Mouse (Mus musculus) heart, postnatal 0 days (tissue): ENCODE results near the gene Zfyve19. TPM values are rescaled to one million over a fixed set of nuclear protein-coding genes. Genes with fewer than 3 reads are reported as not detected.

ENCODE experiments used
- ATAC-seq: fragments of 200-750 bp; cut with Nextera tagmentation; 2 replicates; pipeline ENCODE4 v1.8.0; 2017; ENCODE audit warnings: low read depth, moderate number of reproducible peaks, moderate library complexity; ENCODE audit not compliant: insufficient read depth
- DNase-seq: peaks from one replicate; pipeline ENCODE4 v3.0.0-alpha.2; 2016; ENCODE audit warnings: low spot score
- H3K27ac ChIP-seq: fragments of 300-500 bp; sonication (generic); 2 replicates; pipeline ENCODE4 v1.5.1; 2014; ENCODE audit warnings: low read depth, mild to moderate bottlenecking
- H3K27me3 ChIP-seq: fragments of 300-500 bp; sonication (generic); 2 replicates; pipeline ENCODE4 v1.6.1; 2014; ENCODE audit warnings: low read length, mixed read lengths; ENCODE audit not compliant: control insufficient read depth, insufficient read depth
- H3K36me3 ChIP-seq: fragments of 300-500 bp; sonication (generic); replicated peaks from 2 replicates; pipeline ENCODE4 v1.6.1; 2014; ENCODE audit warnings: low read length, mixed read lengths; ENCODE audit not compliant: control insufficient read depth, insufficient read depth
- H3K4me1 ChIP-seq: fragments of 300-500 bp; sonication (generic); 2 replicates; pipeline ENCODE4 v1.6.1; 2014; ENCODE audit warnings: antibody characterized with exemption; ENCODE audit not compliant: control insufficient read depth, insufficient read depth
- H3K4me2 ChIP-seq: fragments of 300-500 bp; sonication (generic); 2 replicates; pipeline ENCODE4 v1.6.1; 2014; ENCODE audit warnings: low read depth, mild to moderate bottlenecking, low read length, moderate library complexity
- H3K4me3 ChIP-seq: fragments of 300-500 bp; sonication (generic); 2 replicates; pipeline ENCODE4 v1.5.1; 2014; ENCODE audit warnings: low read depth, low read length
- H3K9ac ChIP-seq: fragments of 300-500 bp; sonication (generic); replicated peaks from 2 replicates; pipeline ENCODE4 v1.6.1; 2014; ENCODE audit warnings: low read depth, low read length, mixed read lengths
- H3K9me3 ChIP-seq: fragments of 300-500 bp; sonication (generic); replicated peaks from 2 replicates; pipeline ENCODE4 v1.6.1; 2016; ENCODE audit warnings: low read length; ENCODE audit not compliant: control insufficient read depth
- CTCF ChIP-seq: IDR thresholded peaks from 2 replicates; pipeline ENCODE4 v1.5.1; 2016; ENCODE audit warnings: antibody characterized with exemption, control low read depth, low read depth
- EP300 ChIP-seq: IDR thresholded peaks from 2 replicates; pipeline ENCODE4 v1.6.1; 2016; ENCODE audit warnings: antibody characterized with exemption, low read depth
- WGBS: fragments of 180-500 bp; shearing (Covaris S2); extraction: QIAGEN DNeasy Blood & Tissue Kit; methylation state at CpG from one replicate; pipeline ENCODE4 v1.1.7; 2014; 5-methylcytosine and 5-hydroxymethylcytosine counted together
- polyA plus RNA-seq: library from polyadenylated mRNA; unstranded; fragments of >200 nt; fragmentation: Nextera tagmentation; extraction: Ambion mirVana; gene quantifications from 2 replicates; pipeline ENCODE4 v1.2.1, GENCODE M21; 2015
- total RNA-seq: library from RNA; depleted of rRNA; stranded (reverse); fragments of >200 nt; gene quantifications from 2 replicates; pipeline ENCODE4 v1.2.3, GENCODE M21; 2014; ENCODE audit warnings: low replicate concordance

Zfyve19 gene
- total and polyA plus RNA-seq, 2 experiments from 2014 or later, result 17.7 to 26.9 TPM

DNA sequence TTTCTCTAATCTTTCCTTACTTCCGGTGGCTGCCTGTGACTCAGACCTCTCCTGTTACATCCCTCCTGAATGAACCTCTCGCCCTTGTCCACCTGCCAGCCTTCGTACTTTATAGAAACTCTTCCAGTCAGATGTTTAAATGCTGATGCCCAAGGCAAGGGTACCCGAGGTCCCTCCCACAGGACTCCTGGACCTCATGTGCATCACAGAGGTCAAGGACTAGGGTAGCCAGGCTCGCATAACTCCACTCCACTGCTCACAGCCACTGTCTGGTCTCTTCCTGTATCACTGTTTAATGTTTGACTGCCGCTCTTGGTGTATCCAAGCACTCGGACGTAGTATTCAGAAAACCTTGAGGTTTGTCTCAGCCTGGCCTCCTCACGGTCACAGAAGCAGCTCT is 34.1 kb downstream of the Zfyve19 start:
- no peak for TF ChIP-seq CTCF
- no peak for TF ChIP-seq EP300

DNA sequence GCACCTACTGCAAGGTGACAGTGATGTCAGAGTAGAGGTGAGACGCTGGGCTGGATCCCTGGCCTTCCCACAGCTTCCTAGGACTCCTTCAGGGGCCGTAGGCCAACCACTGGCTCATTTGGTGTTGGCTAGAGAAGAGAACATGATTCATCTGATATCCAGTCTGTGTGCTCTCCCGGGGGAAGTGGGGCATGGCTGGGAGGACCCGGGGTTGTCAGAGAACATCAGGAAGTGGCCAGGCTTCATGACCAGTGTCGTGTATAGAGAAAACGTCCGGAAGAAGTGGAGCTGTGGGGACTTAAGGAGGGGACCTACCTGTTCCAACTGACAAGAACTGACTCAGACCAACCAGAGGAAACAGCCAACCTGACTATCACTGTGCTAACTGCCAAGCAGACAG is 36.8 kb downstream of the Zfyve19 start:
- WGBS, result 64% methylated on average over 7 of the region's 7 CpGs
- no peak overlapping the region for H3K4me2 ChIP-seq
- TF ChIP-seq CTCF (no peak), EP300 (no peak)

More for the DNA sequence above, 34.1 kb downstream of the Zfyve19 start:
- no peak overlapping the region for H3K4me3 ChIP-seq
- no peaks in the 10 kb centered on the region for H3K36me3 ChIP-seq
- ATAC-seq, result no peak
- no peak overlapping the region for H3K9ac ChIP-seq
- DNase-seq, result no peak
- H3K9me3 ChIP-seq, result no peaks in the 10 kb centered on the region
- no peaks in the 10 kb centered on the region for H3K4me1 ChIP-seq
- H3K27ac ChIP-seq, result no peak overlapping the region
- 55% methylated on average over 9 of the region's 9 CpGs for WGBS
- peaks cover 21% of the 10 kb centered on the region for H3K27me3 ChIP-seq
- H3K4me2 ChIP-seq, result no peak overlapping the region

DNA sequence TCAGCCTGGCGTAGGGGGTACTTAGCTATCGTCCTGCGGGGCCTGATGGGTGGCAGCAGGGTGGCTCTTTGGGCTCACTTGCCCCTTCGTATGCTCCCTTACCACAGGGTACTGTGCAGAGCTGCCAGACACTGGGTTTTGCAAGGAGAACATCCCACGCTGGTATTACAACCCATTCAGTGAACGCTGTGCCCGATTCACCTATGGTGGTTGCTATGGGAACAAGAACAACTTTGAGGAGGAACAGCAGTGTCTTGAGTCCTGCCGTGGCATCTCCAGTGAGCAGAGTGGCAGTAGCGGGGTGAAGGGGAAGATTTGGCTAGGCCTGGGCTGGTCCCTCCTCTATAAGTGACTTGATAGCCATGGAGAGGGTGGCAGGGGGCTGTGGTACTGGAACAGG is 39.5 kb downstream of the Zfyve19 start:
- WGBS, result 83% methylated on average over 9 of the region's 9 CpGs
- ATAC-seq, result no peak
- TF ChIP-seq CTCF (no peak), EP300 (no peak)

More for the DNA sequence above, 36.8 kb downstream of the Zfyve19 start:
- Histone ChIP-seq H3K27ac (no peak overlapping the region), H3K9ac (no peak overlapping the region), H3K4me3 (no peak overlapping the region), H3K9me3 (no peaks in the 10 kb centered on the region), H3K27me3 (peaks cover 4% of the 10 kb centered on the region; the same call in 1 of the 2 replicates), H3K36me3 (no peaks in the 10 kb centered on the region), H3K4me1 (no peaks in the 10 kb centered on the region)
- DNase-seq (no peak), ATAC-seq (no peak)

DNA sequence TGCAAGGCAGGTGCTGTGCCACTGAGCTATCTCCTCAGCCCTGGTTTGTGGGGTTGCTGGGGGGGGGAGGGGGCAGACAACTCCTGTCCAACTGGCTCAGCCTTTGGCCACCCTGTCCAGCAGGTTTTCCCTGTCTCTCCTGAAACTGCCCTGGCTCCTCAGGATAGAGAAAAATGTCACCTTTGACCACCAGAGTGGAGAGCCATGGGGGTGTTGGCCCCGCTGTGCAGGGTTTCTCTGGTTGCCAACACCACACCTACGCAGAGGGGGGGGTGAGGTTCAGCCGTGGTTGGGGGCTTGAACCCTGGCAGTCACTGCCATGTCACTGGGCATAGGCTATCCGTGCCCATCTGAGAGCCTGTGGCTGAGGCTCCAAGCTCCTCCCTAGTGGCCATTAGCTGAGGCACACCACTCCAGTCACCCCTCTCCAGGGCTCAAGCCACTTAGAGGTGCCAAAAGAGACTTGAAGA is 41.2 kb downstream of the Zfyve19 start:
- no peak for ATAC-seq
- no peak overlapping the region for H3K27ac ChIP-seq

More for the DNA sequence above, 39.5 kb downstream of the Zfyve19 start:
- no peak overlapping the region for H3K27ac ChIP-seq
- H3K4me1 ChIP-seq, result no peaks in the 10 kb centered on the region
- H3K27me3 ChIP-seq, result peaks cover 8% of the 10 kb centered on the region; the same call in 1 of the 2 replicates
- no peaks in the 10 kb centered on the region for H3K36me3 ChIP-seq
- no peak overlapping the region for H3K4me2 ChIP-seq
- DNase-seq, result no peak
- no peak overlapping the region for H3K4me3 ChIP-seq
- no peaks in the 10 kb centered on the region for H3K9me3 ChIP-seq
- H3K9ac ChIP-seq, result no peak overlapping the region

DNA sequence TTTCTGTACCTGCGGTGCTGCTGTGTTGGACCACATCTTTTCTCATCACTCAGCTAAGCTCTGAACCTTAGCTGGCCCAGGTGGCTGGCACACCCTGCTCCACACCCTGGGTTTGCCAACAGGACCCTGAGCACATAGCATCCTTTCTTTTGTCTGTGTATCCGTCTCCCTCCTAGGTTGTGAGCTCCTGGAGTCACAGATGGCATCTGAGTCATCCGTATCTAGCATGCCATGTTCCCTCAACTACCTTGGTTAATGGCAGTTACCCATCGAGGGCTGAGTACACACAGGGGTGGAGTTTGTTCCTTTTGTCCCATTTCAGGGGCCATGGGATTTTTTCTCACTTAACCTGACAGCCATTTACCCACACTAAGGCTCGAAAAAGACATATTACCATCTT is 42.0 kb downstream of the Zfyve19 start:
- DNase-seq (no peak), ATAC-seq (no peak)
- H3K4me1 ChIP-seq, result no peaks in the 10 kb centered on the region
- H3K27me3 ChIP-seq, result peaks cover 12% of the 10 kb centered on the region; the same call in 1 of the 2 replicates
- H3K4me3 ChIP-seq, result no peak overlapping the region
- H3K9me3 ChIP-seq, result no peaks in the 10 kb centered on the region
- no peak overlapping the region for H3K27ac ChIP-seq
- no peak overlapping the region for H3K4me2 ChIP-seq
- H3K9ac ChIP-seq, result no peak overlapping the region
- no peak for TF ChIP-seq CTCF
- no peak for TF ChIP-seq EP300
- 58% methylated on average over 5 of the region's 5 CpGs for WGBS
- no peaks in the 10 kb centered on the region for H3K36me3 ChIP-seq

More for the DNA sequence above, 41.2 kb downstream of the Zfyve19 start:
- H3K9ac ChIP-seq, result no peak overlapping the region
- H3K4me2 ChIP-seq, result no peak overlapping the region
- no peaks in the 10 kb centered on the region for H3K9me3 ChIP-seq
- WGBS, result 51% methylated on average over 4 of the region's 4 CpGs
- H3K4me1 ChIP-seq, result no peaks in the 10 kb centered on the region
- DNase-seq, result no peak
- H3K27me3 ChIP-seq, result peaks cover 12% of the 10 kb centered on the region; the same call in 1 of the 2 replicates
- H3K4me3 ChIP-seq, result no peak overlapping the region
- TF ChIP-seq CTCF (no peak), EP300 (no peak)
- H3K36me3 ChIP-seq, result no peaks in the 10 kb centered on the region

DNA sequence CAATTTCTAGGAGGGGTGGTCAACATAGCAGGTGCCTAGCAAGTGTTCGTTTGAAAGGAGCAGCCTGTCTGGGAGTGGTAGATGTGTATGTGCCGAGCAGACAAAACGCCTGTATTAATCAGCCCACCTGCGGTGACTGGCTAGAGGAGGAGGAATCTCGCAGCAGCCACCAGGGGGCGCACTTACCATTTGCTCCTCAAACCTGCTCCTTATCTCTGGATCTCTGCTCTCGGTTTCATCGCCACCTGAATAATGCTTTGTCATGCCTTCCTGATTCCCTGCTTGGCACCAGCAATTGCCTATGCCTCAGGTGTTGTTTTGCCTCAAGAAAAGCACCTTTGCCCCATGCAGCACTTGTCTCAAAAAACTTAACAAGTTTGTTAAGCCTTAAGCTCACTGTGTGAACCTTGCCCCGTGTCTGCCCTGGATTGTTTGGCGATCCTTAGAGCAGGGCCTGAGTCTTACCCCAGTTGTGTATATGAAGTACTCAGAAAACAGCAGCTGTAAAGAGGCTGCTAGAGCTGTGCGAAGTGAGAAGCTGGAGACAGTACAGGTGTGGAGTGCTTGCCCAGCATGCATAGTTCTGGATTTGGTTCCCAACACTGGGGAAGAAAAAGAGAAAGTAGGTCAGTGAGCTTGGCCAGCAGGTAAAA is 42.5 kb downstream of the Zfyve19 start:
- WGBS, result 11% methylated on average over 11 of the region's 11 CpGs
- H3K4me2 ChIP-seq, result peak overlapping the region; percentile 54
- no peaks in the 10 kb centered on the region for H3K36me3 ChIP-seq
- no peak overlapping the region for H3K9ac ChIP-seq
- TF ChIP-seq EP300, result no peak
- TF ChIP-seq CTCF, result peak; percentile 86
- H3K4me1 ChIP-seq, result no peaks in the 10 kb centered on the region
- H3K9me3 ChIP-seq, result no peaks in the 10 kb centered on the region
- peak; percentile 55 for DNase-seq
- peaks cover 12% of the 10 kb centered on the region; the same call in 1 of the 2 replicates for H3K27me3 ChIP-seq
- H3K27ac ChIP-seq, result no peak overlapping the region
- peak; percentile 68 for ATAC-seq
- no peak overlapping the region for H3K4me3 ChIP-seq
